Mouse (Mus musculus) midbrain, embryonic 16.5 days (tissue): ENCODE measurements at regions not wholly inside any gene's neighbourhood (a gene's known extent, or its start where the extent isn't known, plus 50 kb on each side); places are given as distances from the start of the nearest gene placed in this dataset.

Experiments
- ATAC-seq: fragments of 200-750 bp; cut with Nextera tagmentation; 2 replicates; pipeline ENCODE4 v1.8.0; 2017; ENCODE audit warnings: moderate TSS enrichment
- H3K27ac ChIP-seq: fragments of 300-500 bp; sonication (generic); 2 replicates; pipeline ENCODE4 v1.5.1; 2014; ENCODE audit warnings: mild to moderate bottlenecking, low read length, mixed read lengths
- H3K27me3 ChIP-seq: fragments of 300-500 bp; sonication (generic); 2 replicates; pipeline ENCODE4 v1.6.1; 2014; ENCODE audit warnings: low read depth, low read length, mixed read lengths; ENCODE audit not compliant: control insufficient read depth, insufficient read depth
- H3K36me3 ChIP-seq: fragments of 300-500 bp; sonication (generic); 2 replicates; pipeline ENCODE4 v1.6.1; 2014; ENCODE audit warnings: mild to moderate bottlenecking, low read length, moderate library complexity, mixed read lengths; ENCODE audit not compliant: control insufficient read depth, insufficient read depth
- H3K4me1 ChIP-seq: fragments of 300-500 bp; sonication (generic); 2 replicates; pipeline ENCODE4 v1.6.1; 2014; ENCODE audit warnings: mild to moderate bottlenecking, low read length, mixed read lengths; ENCODE audit not compliant: control insufficient read depth, insufficient read depth
- H3K4me2 ChIP-seq: fragments of 300-500 bp; sonication (generic); 2 replicates; pipeline ENCODE4 v1.6.1; 2014; ENCODE audit warnings: mild to moderate bottlenecking, low read length, mixed read lengths
- H3K4me3 ChIP-seq: fragments of 300-500 bp; sonication (generic); 2 replicates; pipeline ENCODE4 v1.5.1; 2014; ENCODE audit warnings: low read depth, mild to moderate bottlenecking, low read length, moderate library complexity, mixed read lengths
- H3K9ac ChIP-seq: fragments of 300-500 bp; sonication (generic); 2 replicates; pipeline ENCODE4 v1.6.1; 2014; ENCODE audit warnings: low read depth, low read length, mixed read lengths
- H3K9me3 ChIP-seq: fragments of 300-500 bp; sonication (generic); replicated peaks from 2 replicates; pipeline ENCODE4 v1.6.1; 2014; ENCODE audit warnings: mild to moderate bottlenecking, low read length, mixed read lengths; ENCODE audit not compliant: control insufficient read depth, poor library complexity, severe bottlenecking
- WGBS: fragments of 180-500 bp; shearing (Covaris S2); extraction: QIAGEN DNeasy Blood & Tissue Kit; methylation state at CpG from one replicate; pipeline ENCODE4 v1.1.7; 2014; 5-methylcytosine and 5-hydroxymethylcytosine counted together

DNA sequence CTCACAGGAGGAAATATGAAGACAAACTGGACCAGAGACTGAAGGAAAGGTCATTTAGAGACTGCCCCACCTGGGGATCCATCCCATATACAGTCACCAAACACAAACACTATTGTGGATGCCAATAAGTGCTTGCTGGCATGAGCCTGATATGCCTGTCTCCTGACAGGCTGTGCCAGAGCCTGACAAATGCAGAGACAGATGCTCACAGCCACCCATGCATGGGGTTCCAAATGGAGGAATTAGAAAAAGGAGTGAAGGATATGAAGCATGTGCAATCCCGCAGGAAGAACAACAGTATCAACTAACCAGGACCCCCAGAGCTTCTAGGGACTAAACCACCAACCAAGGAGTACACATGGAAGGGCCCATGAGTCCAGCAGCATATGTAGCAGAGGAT is 505.9 kb downstream of the Gm6685 start:
- Histone ChIP-seq H3K4me2 (no peak overlapping the region), H3K36me3 (no peaks in the 10 kb centered on the region), H3K4me1 (no peaks in the 10 kb centered on the region), H3K9me3 (no peaks in the 10 kb centered on the region), H3K27ac (no peak overlapping the region), H3K9ac (no peak overlapping the region), H3K27me3 (no peaks in the 10 kb centered on the region), H3K4me3 (no peak overlapping the region)
- 100% methylated on average over 1 of the region's 1 CpGs for WGBS
- ATAC-seq, result no peak

DNA sequence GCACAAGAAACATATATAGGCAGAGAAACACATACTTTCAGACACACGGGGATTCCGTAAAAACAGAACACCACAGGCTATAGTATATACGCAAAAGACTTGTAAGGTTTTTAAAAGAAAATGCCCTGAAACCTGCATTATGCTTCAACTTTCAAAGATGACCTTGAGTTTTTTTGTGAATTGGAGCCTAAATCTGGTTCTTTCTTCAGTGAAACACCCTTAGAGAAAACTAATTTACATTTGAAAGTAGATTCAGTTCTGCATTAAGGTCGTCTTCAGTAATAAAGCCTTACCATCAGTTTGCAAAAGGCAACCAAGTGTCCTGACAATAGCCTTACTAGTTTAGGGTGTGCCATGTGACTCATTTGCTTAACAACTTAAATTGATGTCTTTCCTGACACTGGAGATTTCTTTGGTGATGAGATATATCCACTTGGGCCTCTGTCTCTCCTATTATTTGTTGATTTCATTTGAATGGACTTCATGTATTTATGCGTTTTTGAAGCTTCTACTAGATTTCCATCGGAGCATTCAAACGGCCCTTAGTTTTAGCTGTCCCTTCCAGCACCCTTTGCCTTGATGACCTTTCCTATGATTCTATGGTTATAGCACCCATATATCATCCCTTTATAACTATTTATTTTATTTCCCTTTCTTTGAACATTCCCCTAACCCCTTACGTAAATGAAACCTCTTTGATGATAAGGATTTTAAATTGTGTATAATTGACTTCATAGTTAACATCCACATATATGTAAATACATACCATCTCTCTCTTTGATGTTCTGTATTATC is 539.6 kb downstream of the Gm6685 start:
- 69% methylated on average over 8 of the region's 8 CpGs for WGBS
- no peak overlapping the region for H3K27ac ChIP-seq
- H3K9ac ChIP-seq, result no peak overlapping the region
- no peaks in the 10 kb centered on the region for H3K9me3 ChIP-seq
- ATAC-seq, result no peak
- no peaks in the 10 kb centered on the region for H3K27me3 ChIP-seq
- H3K4me1 ChIP-seq, result no peaks in the 10 kb centered on the region
- H3K36me3 ChIP-seq, result no peaks in the 10 kb centered on the region
- no peak overlapping the region for H3K4me3 ChIP-seq
- no peak overlapping the region for H3K4me2 ChIP-seq

DNA sequence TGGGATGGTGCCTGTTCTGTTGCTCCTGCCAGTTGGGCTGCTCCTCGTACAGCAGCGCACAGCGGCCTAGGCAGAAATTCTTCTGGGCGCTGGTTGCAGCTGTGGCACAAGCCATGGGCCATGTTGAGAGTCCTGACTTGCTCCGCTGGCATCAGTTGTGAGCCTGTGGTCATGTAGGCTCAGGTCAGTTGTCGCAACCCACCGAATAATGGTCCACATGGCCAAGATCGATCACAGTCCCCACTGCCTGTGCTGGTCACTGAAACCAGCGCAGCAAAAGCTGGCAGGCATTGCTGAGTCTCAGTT is 585.8 kb downstream of the Gm6685 start:
- Histone ChIP-seq H3K4me2 (no peak overlapping the region), H3K9ac (no peak overlapping the region), H3K36me3 (no peaks in the 10 kb centered on the region), H3K27ac (no peak overlapping the region), H3K4me3 (no peak overlapping the region), H3K4me1 (no peaks in the 10 kb centered on the region), H3K9me3 (no peaks in the 10 kb centered on the region), H3K27me3 (no peaks in the 10 kb centered on the region)
- WGBS, result 83% methylated on average over 9 of the region's 9 CpGs
- ATAC-seq, result no peak

DNA sequence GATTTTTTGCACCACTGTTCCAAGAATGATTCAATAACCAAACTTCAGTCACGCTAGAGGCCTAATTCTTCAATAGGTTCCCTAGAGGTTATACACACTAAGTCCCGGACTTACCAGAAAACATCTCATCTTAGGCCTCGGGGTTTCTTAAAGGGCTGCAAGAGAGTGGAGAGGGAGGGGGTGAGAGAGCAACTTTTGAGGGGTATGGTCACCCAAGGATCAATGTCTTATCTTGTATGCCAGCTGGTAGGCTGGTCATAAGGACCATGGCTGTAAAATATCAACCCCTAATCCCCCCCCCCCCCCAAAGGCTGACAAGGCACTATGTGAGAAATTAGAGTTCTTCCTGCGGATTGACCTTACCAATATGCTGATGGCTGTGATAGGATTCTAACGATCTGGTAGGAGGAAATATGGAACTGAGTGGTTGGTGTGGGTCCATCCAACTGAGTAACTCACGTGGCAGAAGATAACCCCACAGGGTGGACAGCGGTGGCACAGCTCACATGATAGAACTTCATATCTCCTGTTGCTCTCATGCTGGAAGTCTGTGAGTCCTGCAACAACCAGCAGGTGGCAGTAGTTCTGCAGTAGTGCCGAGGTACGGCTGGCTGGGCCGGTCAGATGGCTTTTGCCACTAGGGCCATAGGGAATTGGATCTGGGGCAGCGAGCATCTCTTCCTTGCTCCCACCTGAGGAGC is 586.3 kb downstream of the Gm6685 start:
- no peaks in the 10 kb centered on the region for H3K36me3 ChIP-seq
- 45% methylated on average over 11 of the region's 11 CpGs for WGBS
- no peaks in the 10 kb centered on the region for H3K27me3 ChIP-seq
- no peak overlapping the region for H3K9ac ChIP-seq
- no peaks in the 10 kb centered on the region for H3K9me3 ChIP-seq
- ATAC-seq, result peak; percentile 39; the same call in 1 of the 2 replicates
- no peak overlapping the region for H3K4me3 ChIP-seq
- no peak overlapping the region for H3K4me2 ChIP-seq
- H3K4me1 ChIP-seq, result no peaks in the 10 kb centered on the region
- no peak overlapping the region for H3K27ac ChIP-seq

DNA sequence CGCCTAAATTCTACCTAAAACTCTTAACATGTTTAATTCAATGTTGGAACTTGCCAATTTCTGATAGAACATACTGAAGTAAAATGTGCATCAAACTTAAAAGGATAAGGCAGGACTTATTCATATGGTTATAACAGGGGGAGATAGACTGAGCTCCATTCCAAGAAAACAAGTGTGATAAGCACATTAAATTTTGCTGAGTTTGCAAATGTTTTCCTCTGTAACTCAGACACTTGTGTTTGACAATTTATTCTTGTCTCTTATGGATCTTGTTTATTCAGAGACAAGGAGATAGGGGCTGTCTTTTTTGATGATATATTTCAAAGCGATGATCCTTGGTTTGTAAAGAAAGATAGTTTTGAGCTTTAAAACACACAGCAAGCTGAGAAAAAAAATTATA is 613.6 kb downstream of the Gm6685 start:
- H3K4me1 ChIP-seq, result no peaks in the 10 kb centered on the region
- no peak overlapping the region for H3K4me2 ChIP-seq
- 96% methylated on average over 2 of the region's 2 CpGs for WGBS
- ATAC-seq, result no peak
- H3K27ac ChIP-seq, result no peak overlapping the region
- no peak overlapping the region for H3K4me3 ChIP-seq
- H3K9me3 ChIP-seq, result no peaks in the 10 kb centered on the region
- no peaks in the 10 kb centered on the region for H3K27me3 ChIP-seq
- H3K9ac ChIP-seq, result no peak overlapping the region
- H3K36me3 ChIP-seq, result no peaks in the 10 kb centered on the region

DNA sequence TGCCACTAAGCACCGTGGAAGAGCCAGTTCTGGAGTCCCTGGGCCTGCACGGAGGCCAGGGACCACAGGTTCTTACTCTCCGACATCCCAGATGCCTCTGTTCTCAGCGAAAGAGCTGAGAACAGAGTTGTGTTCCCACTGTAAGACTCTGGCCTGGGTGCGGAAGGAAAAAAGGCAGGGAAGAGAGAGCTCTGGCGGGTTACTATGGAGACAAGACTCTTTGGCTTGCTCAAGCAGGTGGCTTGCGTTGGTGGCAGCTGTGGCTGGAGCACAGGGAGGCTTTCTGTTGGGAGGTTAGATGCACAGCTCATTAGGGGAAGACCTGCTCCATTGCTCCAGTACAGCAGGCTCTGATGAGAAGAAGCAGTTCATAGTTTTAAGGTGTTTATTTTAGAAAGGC is 618.3 kb downstream of the Gm6685 start:
- Histone ChIP-seq H3K4me3 (no peak overlapping the region), H3K4me1 (no peaks in the 10 kb centered on the region), H3K27me3 (no peaks in the 10 kb centered on the region), H3K9me3 (no peaks in the 10 kb centered on the region), H3K9ac (no peak overlapping the region), H3K4me2 (no peak overlapping the region), H3K36me3 (no peaks in the 10 kb centered on the region), H3K27ac (no peak overlapping the region)
- WGBS, result 71% methylated on average over 7 of the region's 7 CpGs
- no peak for ATAC-seq

DNA sequence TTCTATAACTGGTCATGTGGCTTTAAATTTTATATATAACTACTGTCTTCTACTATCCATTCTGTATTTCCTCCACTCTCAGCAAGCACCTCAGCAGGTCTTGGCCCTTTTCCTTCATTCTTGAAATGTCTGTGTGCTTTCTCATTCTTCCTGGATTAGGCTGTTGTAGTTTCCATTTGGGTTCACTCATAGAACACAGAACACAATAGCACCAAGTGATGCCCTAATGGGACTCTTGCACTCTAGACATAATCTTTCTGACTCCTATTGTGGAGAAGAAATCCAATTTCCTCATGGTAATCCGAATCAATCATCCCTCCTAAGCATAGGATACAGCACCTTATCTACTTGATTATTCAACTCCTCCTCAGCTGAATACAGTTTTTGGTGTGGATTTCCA is 667.2 kb downstream of the Gm6685 start:
- Histone ChIP-seq H3K27me3 (no peaks in the 10 kb centered on the region), H3K9ac (no peak overlapping the region), H3K36me3 (no peaks in the 10 kb centered on the region), H3K4me2 (no peak overlapping the region), H3K4me1 (no peaks in the 10 kb centered on the region), H3K4me3 (no peak overlapping the region), H3K9me3 (no peaks in the 10 kb centered on the region), H3K27ac (no peak overlapping the region)
- ATAC-seq, result no peak
- 32% methylated on average over 1 of the region's 1 CpGs for WGBS
